Mouse (Mus musculus): ENCODE measurements around the gene Mrnip. TPM values are rescaled to one million over a fixed set of nuclear protein-coding genes. Genes with fewer than 3 reads are reported as not detected.

Gene Mrnip
- total RNA-seq, 2 experiments from 2014 or later = 16.5 to 20.0 TPM

DNA sequence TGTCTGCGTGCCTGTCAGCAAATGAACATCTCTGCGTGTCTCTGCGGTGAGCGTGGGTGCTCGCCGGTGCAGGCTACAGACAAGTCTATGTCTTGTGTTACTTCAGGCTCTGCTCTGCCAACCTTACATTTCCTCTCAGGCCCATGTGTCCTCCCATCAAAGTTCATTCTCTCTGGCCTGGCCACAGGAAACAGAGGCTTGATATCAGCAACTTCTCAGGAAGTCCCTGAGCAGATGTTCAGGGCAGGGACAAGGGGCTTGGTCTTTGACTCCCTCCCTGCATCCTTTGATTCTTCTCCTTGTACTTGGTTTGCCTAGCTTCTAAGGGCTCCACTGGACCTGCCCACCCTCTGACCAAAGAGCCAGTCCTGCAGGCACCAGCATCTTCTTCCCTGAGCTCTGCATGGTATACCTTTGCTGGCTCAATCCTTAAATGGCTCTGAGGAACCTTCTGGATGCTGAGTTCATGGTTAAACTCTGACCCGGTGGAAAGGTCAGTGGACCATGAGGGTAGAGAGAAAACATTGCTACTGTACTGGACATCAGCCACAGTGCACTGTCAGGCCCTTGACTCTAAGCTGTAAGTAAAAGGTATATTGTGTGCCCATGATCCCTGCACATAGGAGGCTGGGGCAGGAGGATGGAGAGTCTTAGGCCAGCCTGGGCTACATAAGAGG, 66.1 kb downstream of the Mrnip start:
- ATAC-seq (replicated peaks; ENCODE audit: poor library complexity) = peak; percentile 18

DNA sequence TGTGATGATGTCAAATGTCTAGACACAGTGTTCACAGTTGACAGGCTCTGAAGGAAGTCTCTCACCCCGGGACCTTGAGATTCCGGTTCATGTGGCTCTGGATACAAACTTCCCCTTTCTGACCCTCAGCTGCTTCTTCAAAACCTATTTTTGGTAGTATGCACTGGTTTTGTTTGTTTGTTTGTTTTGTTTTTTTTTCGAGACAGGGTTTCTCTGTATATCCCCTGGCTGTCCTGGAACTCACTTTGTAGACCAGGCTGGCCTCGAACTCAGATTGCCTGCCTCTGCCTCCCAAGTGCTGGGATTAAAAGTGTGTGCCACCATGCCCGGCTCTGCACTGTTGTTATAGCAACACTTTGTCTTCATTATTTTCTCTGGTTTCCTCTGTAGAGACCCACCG, 69.7 kb downstream of the Mrnip start:
- no peak for ATAC-seq (replicated peaks; ENCODE audit: poor library complexity)

DNA sequence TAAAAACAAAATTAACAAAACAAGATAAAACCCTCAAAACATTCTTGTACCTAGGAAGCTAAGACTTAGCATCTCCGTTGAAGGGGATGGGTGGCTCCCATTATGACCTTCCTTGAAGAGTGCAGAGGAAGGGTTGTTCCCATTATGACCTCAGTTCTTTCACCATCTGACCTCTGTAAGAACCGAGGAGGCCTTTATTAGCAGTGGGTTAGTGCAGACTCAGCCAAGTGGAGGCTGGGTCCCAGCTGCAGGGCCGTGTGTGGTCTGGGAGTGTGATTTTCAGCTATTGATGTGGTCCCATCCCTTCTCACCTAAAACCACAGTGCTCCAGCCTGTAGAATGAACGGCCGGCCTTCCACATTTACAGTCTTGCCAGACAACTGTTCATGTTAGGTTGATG, 71.0 kb downstream of the Mrnip start:
- no peak for ATAC-seq (replicated peaks; ENCODE audit: poor library complexity)

DNA sequence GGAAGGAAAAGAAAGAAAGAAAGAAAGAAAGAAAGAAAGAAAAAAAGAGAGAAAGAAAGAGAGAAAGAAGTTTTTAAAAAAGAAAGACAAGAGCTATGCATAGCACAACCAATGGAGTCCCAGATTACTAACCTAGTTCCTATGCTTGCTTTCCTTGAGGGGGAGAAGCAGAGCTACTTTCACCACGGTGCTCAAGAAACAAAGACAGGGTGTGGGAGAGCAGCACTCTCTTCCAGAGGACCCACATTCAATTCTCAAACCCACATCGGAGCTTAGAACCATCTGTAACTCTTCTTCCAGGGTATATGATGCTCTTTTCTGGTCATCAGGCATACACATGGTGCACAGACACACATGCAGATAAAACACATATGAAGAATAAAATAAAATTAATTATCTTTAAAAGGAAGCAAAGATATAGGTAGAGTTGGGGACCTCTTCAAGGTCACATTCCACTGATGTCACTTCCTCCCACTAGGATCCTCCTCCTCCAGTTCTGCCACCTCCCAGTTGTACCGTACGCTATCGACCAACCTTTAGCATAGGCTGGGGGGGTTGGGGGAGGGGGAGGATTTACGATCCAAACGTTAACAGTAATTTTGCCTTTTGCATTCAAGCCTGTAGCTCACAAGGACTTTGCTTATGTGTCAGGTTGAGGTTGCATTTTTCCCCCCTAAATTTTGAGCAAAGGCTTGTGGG, 74.4 kb downstream of the Mrnip start:
- ATAC-seq (replicated peaks; ENCODE audit: poor library complexity) = no peak

Other genes starting within 250 kb of the Mrnip start
- 256 and 262 TPM in 2 replicates for gene Rnf130, start 149.1 kb upstream of the Mrnip start, total RNA-seq (2015)
- 224 and 237 TPM in 2 replicates for gene Rnf130, start 149.1 kb upstream of the Mrnip start, total RNA-seq (2017)
- gene Tbc1d9b, start 43.0 kb upstream of the Mrnip start, total RNA-seq (2015) = 38.6 and 41.5 TPM in 2 replicates
- gene Tbc1d9b, start 43.0 kb upstream of the Mrnip start, total RNA-seq (2017) = 78.6 and 91.2 TPM in 2 replicates
- 42.7 and 49.3 TPM in 2 replicates for gene Sqstm1, start 36.4 kb downstream of the Mrnip start, total RNA-seq (2015)
- 207 and 220 TPM in 2 replicates for gene Sqstm1, start 36.4 kb downstream of the Mrnip start, total RNA-seq (2017)
- gene Mgat4b, start 36.4 kb downstream of the Mrnip start, total RNA-seq (2015) = 17.4 and 18.9 TPM in 2 replicates
- 10.8 and 16.2 TPM in 2 replicates for gene Mgat4b, start 36.4 kb downstream of the Mrnip start, total RNA-seq (2017)
- gene Ltc4s, start 64.2 kb downstream of the Mrnip start, total RNA-seq (2015) = 0.74 and 1.1 TPM in 2 replicates
- gene Ltc4s, start 64.2 kb downstream of the Mrnip start, total RNA-seq (2017) = 1.4 TPM in 1 of 2 replicates, not detected in the other
- 14.2 and 15.9 TPM in 2 replicates for gene Maml1, start 117.9 kb downstream of the Mrnip start, total RNA-seq (2015)
- gene Maml1, start 117.9 kb downstream of the Mrnip start, total RNA-seq (2017) = 4.1 and 4.2 TPM in 2 replicates
- 500 and 518 TPM in 2 replicates for gene Canx, start 151.2 kb downstream of the Mrnip start, total RNA-seq (2015)
- gene Canx, start 151.2 kb downstream of the Mrnip start, total RNA-seq (2017) = 1,173 and 1,480 TPM in 2 replicates
- gene Cby3, start 180.0 kb downstream of the Mrnip start, total RNA-seq (2015) = not detected in 2 replicates
- gene Cby3, start 180.0 kb downstream of the Mrnip start, total RNA-seq (2017) = 0.29 TPM in 1 of 2 replicates, not detected in the other
- 748 and 912 TPM in 2 replicates for gene Hnrnph1, start 202.5 kb downstream of the Mrnip start, total RNA-seq (2015)
- 703 and 864 TPM in 2 replicates for gene Hnrnph1, start 202.5 kb downstream of the Mrnip start, total RNA-seq (2017)

Data from megakaryocyte progenitor cell, adult 5-6 weeks (primary cell).